Mouse (Mus musculus) 3134 (cell line): ENCODE measurements around the gene Tcf3.

Experiments used
- DNase-seq: peaks from one replicate; pipeline ENCODE4 v3.0.0-alpha.2; 2011; ENCODE audit warnings: low spot score; ENCODE audit not compliant: insufficient read length; ENCODE audit errors: extremely low read depth

The Tcf3 gene

GRCm38 (mm10) chr10:80433513-80434232 lies at the start of gene Tcf3:
Tcf3 (minus strand) TSS chr10:80433647.
- peak; percentile 93 for DNase-seq

GRCm38 (mm10) chr10:80481002-80481401 lies 47.6 kb upstream of the Tcf3 start:
- DNase-seq = no peak

DNA sequence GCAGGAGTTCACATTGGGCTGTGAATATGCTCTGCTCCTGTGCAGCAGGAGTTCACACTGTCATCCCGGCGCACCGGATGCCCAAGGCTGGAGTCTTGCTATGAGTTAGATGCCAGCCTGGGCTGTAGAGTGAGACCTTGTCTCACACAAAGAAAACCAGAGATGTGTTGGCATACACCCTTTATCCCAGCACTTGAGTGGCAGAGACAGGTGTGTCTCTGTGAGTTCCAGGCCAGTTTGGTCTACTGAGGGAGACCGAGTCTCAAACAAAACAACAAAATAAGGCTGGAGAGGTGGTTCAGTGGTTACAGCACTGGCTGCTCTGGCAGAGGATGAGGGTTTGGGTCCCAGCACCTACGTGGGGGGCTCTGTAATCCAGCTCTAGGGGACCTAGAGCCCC lies 45.1 kb upstream of the Tcf3 start:
- DNase-seq = no peak

DNA sequence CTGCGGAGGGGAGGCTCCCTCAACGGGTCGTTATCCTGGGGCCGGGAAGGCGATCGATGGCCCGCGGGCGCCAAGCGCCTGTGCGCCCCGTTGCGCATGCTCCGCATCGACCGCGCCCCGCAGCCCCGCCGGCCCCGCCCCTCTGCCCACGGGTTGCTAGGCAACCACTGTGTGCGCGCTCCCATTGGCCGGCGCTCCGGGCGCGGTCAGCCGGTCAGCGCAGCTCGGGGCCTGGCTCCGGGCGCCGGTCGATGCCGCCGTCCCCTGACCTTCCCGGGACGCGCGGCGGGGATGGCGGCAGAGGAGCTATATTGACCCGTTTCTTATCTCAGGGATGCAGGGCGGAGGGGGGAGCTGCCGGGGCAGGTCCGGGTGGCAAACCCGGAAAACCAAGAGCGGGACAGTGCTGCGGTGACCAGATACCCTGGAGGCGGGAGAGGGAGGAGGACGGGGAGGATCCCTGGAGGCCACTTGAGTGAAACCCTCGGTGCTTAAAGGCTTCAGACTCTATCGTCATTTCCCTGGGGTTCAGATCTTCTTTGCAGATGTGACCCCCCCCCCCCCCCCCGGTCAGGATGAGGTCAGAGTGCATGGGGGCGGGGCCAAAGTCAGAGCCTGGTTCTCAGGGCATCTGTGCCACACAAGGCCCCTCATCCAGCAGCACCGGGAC lies 42.0 kb upstream of the Tcf3 start:
- peak; percentile 89 for DNase-seq

GRCm38 (mm10) chr10:80465066-80465465 lies 31.6 kb upstream of the Tcf3 start:
- no peak for DNase-seq

GRCm38 (mm10) chr10:80464381-80465035 lies 31.1 kb upstream of the Tcf3 start:
- DNase-seq = no peak

DNA sequence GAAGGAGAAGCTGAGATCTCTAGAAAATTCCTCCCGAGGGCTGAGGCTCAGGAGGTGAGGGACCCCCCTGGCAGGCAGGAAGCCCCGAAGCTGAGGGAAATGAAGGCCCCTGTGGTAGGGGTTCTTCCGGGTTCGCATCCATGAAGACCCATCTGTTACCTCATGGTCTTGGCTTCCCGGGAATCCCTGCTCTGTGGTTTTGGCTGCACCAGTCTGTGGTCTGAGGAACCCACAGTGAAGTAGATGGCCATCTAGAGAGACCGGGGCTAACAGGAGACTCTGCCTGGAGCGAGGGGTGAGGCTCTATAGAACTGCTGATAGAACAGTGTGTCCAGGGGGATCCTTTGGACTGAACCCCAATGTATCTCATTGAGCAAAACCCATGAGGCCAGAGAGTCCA lies 27.9 kb upstream of the Tcf3 start:
- DNase-seq = peak; percentile 79

DNA sequence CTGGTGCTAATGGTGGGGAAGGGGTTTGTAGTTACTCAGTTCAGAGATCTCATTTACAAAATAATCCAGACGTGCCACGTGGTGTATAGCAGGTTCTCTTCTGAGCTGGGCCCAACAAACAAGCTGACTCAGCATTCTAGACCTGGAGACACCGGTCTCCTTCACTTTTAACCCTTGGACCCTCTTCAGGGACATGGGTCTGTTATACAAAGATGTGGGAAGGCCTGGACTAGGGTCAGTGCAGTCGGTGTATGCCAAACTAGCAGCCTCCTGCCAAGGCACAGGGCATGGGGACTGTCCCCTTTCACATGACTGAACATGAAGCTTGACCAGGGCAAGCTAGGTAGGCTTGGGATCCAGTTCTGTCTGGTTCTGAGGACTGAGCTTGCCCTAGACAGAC lies 26.9 kb upstream of the Tcf3 start:
- no peak for DNase-seq

DNA sequence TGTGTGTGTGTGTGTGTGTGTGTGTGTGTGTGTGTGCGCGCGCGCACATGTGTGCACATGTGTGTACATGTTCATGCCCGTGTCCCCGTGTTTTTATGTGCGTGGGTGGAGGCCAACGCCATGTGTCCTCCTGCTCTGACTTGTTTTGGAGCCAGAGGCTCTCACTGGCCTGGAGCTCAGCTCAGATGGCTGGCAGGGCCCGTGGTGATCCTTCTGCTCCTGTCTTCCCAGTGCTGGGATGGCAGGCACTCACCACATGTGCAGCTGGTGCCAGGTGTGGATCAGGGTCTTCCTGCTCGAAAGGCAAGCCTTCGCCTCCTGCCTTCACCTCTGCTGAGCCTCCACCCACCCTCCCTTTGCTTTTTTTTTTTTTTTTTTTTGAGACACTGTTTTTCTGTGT lies 26.2 kb upstream of the Tcf3 start:
- no peak for DNase-seq

DNA sequence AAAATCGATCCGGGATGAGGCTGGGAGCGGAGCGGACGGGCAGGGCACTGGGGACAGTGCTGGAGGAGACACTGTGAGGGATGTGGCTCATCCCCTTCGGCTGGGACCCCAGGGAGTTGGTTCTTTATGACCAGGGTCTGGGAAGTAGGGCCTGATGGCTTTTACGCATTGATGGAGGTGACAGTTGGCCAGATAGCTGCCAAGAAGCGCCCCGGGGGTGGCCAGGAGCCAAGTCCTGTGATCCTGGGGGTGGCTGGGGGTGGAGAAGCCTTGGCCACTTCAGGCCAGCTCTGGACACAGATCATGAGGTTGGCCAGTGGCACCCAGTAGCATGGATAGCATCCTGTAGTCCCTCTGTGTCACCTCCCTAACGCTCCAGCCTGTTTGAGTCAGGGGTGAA lies 25.8 kb upstream of the Tcf3 start:
- no peak for DNase-seq

- no peak for DNase-seq
Measured at GRCm38 (mm10) chr10:80455697-80456096, 22.2 kb upstream of the Tcf3 start.

GRCm38 (mm10) chr10:80454781-80455180 lies 21.3 kb upstream of the Tcf3 start:
- peak; percentile 54 for DNase-seq

DNA sequence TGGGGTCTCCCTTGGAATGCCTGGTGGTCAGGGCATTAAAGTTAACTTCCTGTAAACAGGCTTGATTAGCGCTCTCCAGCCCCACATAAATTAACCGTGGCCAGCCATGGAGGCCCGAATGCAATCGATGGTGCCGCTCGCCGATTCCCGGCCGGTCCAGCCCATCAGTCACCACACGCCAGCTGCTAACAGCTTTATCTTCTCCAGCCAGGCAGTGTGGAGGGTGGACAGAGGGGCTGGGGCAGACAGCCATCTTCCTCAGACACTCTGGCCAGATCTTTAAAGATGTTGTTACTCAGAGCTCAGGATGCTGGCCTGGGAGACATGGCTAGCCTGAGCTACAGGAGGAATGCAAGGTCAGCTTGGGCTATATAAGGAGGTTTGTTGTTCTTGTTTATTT lies 20.2 kb upstream of the Tcf3 start:
- no peak for DNase-seq

DNA sequence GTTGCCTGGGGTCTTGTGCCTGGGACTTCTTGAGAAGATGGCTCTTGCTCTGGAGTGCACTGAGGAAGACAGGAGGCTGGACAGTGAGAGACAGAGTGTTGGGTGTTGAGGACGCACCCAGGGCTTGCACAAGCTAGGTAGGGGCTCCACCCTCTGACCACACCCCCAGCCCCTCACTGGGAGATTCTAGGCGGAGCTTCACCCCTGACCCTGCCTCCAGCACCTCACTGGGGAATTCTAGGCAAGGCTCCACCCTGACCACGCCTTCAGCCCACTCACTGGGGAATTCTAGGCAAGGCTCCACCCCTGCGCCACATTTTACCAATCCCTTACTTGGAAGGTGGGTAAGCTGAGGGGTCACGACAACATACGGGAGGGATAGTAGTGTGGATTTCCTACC lies 17.2 kb upstream of the Tcf3 start:
- DNase-seq = no peak

- DNase-seq = peak; percentile 52
Measured at GRCm38 (mm10) chr10:80445898-80446601, 12.6 kb upstream of the Tcf3 start.

DNA sequence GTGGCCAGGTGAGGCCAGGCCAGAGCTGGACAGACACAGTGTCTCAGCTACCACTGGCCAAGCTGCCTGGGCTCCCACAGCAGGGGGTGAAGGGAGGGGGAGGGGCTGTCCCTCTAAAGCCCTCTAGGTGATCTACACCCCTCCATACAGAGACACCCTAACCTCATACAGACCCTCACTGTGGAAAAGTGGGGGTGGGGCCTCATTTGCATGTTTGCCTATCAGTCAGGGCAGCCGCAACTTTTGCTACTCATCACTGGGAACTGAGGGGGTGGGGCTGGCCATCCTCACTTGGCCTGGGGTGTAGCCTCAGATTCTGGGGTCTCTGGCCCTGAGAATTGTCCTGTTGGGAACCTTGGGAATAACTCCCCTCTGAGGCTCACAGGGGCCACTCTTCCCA lies 11.6 kb upstream of the Tcf3 start:
- DNase-seq = no peak

DNA sequence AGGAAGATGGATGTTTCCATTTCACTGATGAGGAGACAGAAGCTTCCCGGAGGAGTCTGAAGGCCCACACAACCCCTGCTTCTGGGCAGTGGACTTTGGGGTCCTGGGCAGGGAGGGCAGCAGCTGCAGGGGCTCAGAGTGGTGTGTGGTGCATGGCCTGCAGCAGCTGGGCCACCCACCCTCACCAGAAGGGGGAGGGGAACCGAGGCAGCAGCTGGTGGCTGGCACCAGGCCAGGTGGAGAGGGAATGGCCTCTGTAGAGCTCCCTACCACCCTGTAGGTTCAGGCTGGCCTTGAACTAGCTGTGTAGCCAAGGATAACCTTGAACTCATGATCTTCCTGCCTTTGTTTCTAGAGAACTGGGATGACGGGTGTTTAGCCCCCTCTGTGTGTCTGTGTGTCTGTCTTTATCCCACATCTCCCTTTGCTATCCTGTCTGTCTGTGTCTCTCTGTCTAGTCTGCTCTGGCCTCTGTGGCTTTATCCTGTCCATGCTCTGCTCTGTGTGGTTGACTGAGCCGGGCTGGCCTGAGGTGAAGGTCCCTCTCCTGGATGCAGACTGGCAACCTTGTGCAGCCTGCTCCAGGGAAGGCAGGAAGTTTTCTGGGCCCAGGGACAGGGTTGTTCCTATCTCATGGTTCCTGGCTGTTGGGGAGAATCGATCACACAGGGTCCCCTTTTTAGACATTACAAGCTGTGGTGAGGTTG lies 11.0 kb upstream of the Tcf3 start:
- no peak for DNase-seq

- no peak for DNase-seq
Measured at GRCm38 (mm10) chr10:80443575-80444278, 10.3 kb upstream of the Tcf3 start.

- DNase-seq = no peak
Measured at GRCm38 (mm10) chr10:80442989-80443388, 9.5 kb upstream of the Tcf3 start.

- no peak for DNase-seq
Measured at GRCm38 (mm10) chr10:80441598-80441997, 8.2 kb upstream of the Tcf3 start.
